In the genomic region with DNA sequence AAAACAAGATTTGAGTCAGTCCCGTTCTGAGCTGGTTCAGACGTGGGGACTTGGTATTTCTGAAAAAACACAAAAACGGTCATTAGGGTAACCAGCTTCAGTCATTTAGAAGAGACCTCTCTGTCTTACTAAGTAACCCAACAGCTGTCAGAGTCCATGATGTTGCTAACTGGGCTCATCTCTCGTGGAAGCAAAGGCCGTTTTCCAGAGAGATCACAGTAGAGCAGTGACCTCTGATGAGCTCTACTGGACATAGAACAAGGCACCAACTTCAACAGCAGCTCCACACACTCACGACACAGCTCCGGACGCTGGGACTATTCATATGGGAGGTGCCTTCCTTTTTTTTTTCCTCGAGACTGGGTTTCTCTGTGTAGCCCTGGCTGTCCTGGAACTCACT, we compare ENCODE assay signal across 24 mouse cellular contexts. TPM values are rescaled to one million over a fixed set of nuclear protein-coding genes. Genes with fewer than 3 reads are reported as not detected.
DNase-seq lines count a peak whose midpoint lies in the region; TF ChIP-seq lines count a peak whose summit lies in the region.
"Had no signal": no experiment of that assay in that cellular context is flagged by ENCODE, and none has a peak within 500 bp of the region (broad histone marks: within the 10 kb centered on the region; RNA-seq: fewer than 3 reads in every experiment).

No protein-coding gene starts in this region.

- no peak for TF ChIP-seq POLR2A in kidney, adult 2 months (IDR thresholded peaks at IDR 0.05; ENCODE audit: low read depth, low read length)

- peaks cover 4% of the 10 kb centered on the region; the same call in 1 of the 2 replicates for H3K4me1 ChIP-seq in kidney, adult 2 months (ENCODE audit: control insufficient read depth, insufficient read depth, low read length)
- H3K4me1 ChIP-seq: embryonic facial prominence, embryonic 10.5 days; embryonic facial prominence, embryonic 12.5 days; forebrain, embryonic 13.5 days; forebrain, embryonic 15.5 days had no signal

- H3K27ac ChIP-seq in gastrocnemius, adult 2 months: 0 out of 2 replicates have a peak overlapping the region, but pooled peaks have one; percentile 64
- peak overlapping the region; percentile 69; the same call in 1 of the 2 replicates for H3K27ac ChIP-seq in kidney, adult 2 months (ENCODE audit: insufficient read depth, low read depth, low read length)
- H3K27ac ChIP-seq: embryonic facial prominence, embryonic 10.5 days; embryonic facial prominence, embryonic 12.5 days; forebrain, embryonic 13.5 days; forebrain, embryonic 15.5 days had no signal

- DNase-seq in gastrocnemius, adult 2 months: no peak
- no peak for DNase-seq in gastrocnemius, postnatal 25 days
- DNase-seq in kidney, adult 2 months: peak; percentile 77
- DNase-seq in kidney, adult 18-20 months: no peak
- DNase-seq in kidney, postnatal 36 days: peak; percentile 27 to 29
- no peak for DNase-seq in kidney, postnatal 25 days
- DNase-seq: adrenal gland, adult 8-10 months; adrenal gland, postnatal 14 days; adrenal gland, postnatal 36 days; B cell, adult 2 months; cerebellum, adult 11-12 months; cerebellum, adult 2 months; cerebellum, adult 9-10 months; cerebellum, postnatal 10 days; cerebellum, postnatal 25 days had no signal

- H3K4me3 ChIP-seq in gastrocnemius, adult 2 months: no peak overlapping the region
- H3K4me3 ChIP-seq in kidney, adult 2 months (ENCODE audit: insufficient read depth, low read depth, low read length): no peak overlapping the region
- H3K4me3 ChIP-seq: embryonic facial prominence, embryonic 10.5 days; embryonic facial prominence, embryonic 12.5 days; forebrain, embryonic 13.5 days; forebrain, embryonic 15.5 days had no signal

- intact Hi-C loops in gastrocnemius, adult 2 months (cut with DNase I): no loop called here

- no peaks in the 10 kb centered on the region for H3K36me3 ChIP-seq in kidney, adult 2 months (ENCODE audit: control insufficient read depth, insufficient read depth, low read length)
- H3K36me3 ChIP-seq: embryonic facial prominence, embryonic 10.5 days; embryonic facial prominence, embryonic 12.5 days; forebrain, embryonic 15.5 days; G1E had no signal

- 53% methylated on average over 9 of the region's 9 CpGs for WGBS in kidney, adult 2 months

- no peak for TF ChIP-seq CTCF in gastrocnemius, adult 2 months (IDR thresholded peaks at IDR 0.05)
- TF ChIP-seq CTCF in kidney, adult 2 months (conservative IDR thresholded peaks at IDR 0.05; ENCODE audit: insufficient read depth, insufficient read length, low read depth, low read length): no peak

- H3K27me3 ChIP-seq in kidney, adult 2 months (replicated peaks; ENCODE audit: control insufficient read depth, insufficient read depth, low read length): no peaks in the 10 kb centered on the region
- H3K27me3 ChIP-seq: CH12.LX; embryonic facial prominence, embryonic 12.5 days; forebrain, embryonic 13.5 days; forebrain, embryonic 15.5 days; Patski had no signal

RNA-seq across cellular contexts. Expression of a gene that starts 35.7 kb away (rescaled TPM):
- total RNA-seq in gastrocnemius, adult 2 months (2021): not detected
- total RNA-seq in gastrocnemius, postnatal 25 days (2021): under 1 TPM in 1 of 2 experiments, not detected in 1; 0.40 TPM
- 9.7 and 11.4 TPM in 2 replicates for polyA plus RNA-seq in kidney, adult 2 months (2012; rRNA removed)
- total RNA-seq: CH12.LX had no signal
- polyA plus RNA-seq: activated CD4-positive, CD25-positive, alpha-beta regulatory T cell, adult 4 months; CD4-positive, CD25-positive, alpha-beta regulatory T cell, adult 4 months; G1E had no signal

Comparison
In these comparisons a context has a peak if more than half of its experiments do, and no peak if none do; other contexts are left out.
1. DNase-seq: peak in kidney, adult 2 months (single experiment) and kidney, postnatal 36 days (2 of 2); none in gastrocnemius, adult 2 months (single experiment), gastrocnemius, postnatal 25 days (single experiment), kidney, adult 18-20 months (single experiment) and kidney, postnatal 25 days (0 of 2).